Mouse (Mus musculus) myocyte (in vitro differentiated cells): ENCODE measurements at regions not wholly inside any gene's neighbourhood (a gene's known extent, or its start where the extent isn't known, plus 50 kb on each side); places are given as distances from the start of the nearest gene placed in this dataset.

Experiments
- H3K27me3 ChIP-seq: one replicate; pipeline ENCODE4 v1.6.1; 2011; ENCODE audit not compliant: control insufficient read depth, insufficient read depth, insufficient read length
- H3K36me3 ChIP-seq: one replicate; pipeline ENCODE4 v1.6.1; 2011; ENCODE audit not compliant: control insufficient read depth, insufficient read depth
- H3K4me2 ChIP-seq: one replicate; pipeline ENCODE4 v1.6.1; 2011; ENCODE audit warnings: low read depth, control low read depth
- H3K4me3 ChIP-seq: one replicate; pipeline ENCODE4 v1.5.1; 2011; ENCODE audit warnings: mild to moderate bottlenecking, control low read depth, moderate library complexity
- H3K79me2 ChIP-seq: one replicate; pipeline ENCODE4 v1.6.1; 2011; ENCODE audit not compliant: control insufficient read depth, insufficient read depth
- H3ac ChIP-seq: one replicate; pipeline ENCODE4 v1.6.1; 2011; ENCODE audit not compliant: control insufficient read depth, insufficient read length
- CEBPB ChIP-seq: IDR thresholded peaks from 2 replicates; pipeline ENCODE4 v1.6.1; 2011; ENCODE audit warnings: mild to moderate bottlenecking, moderate library complexity; ENCODE audit not compliant: poor library complexity, insufficient read depth, severe bottlenecking
- E2F4 ChIP-seq: IDR thresholded peaks from one replicate; pipeline ENCODE4 v1.6.1; 2011; ENCODE audit warnings: mild to moderate bottlenecking, control low read depth, moderate library complexity; ENCODE audit not compliant: insufficient read depth
- MAX ChIP-seq: IDR thresholded peaks from one replicate; pipeline ENCODE4 v1.6.1; 2011; ENCODE audit warnings: low read depth, mild to moderate bottlenecking, control low read depth
- MYOD1 ChIP-seq, 3 experiments: IDR thresholded peaks; one replicate each; pipeline ENCODE4 v1.6.1; 2011; ENCODE audit warnings: control low read depth in 2 of 3, low read depth in 2 of 3, mild to moderate bottlenecking in 2 of 3, moderate library complexity in 1 of 3; ENCODE audit not compliant: insufficient read length in 2 of 3, control insufficient read depth in 1 of 3
- MYOG ChIP-seq, 3 experiments: IDR thresholded peaks; one replicate each; pipeline ENCODE4 v1.6.1; 2011; ENCODE audit warnings: control low read depth in 2 of 3, low read depth in 2 of 3, mild to moderate bottlenecking in 2 of 3; ENCODE audit not compliant: insufficient read length in 2 of 3, control insufficient read depth in 1 of 3, insufficient read depth in 1 of 3
- POLR2A ChIP-seq: IDR thresholded peaks from one replicate; pipeline ENCODE4 v1.6.1; 2011; ENCODE audit warnings: low read depth, mild to moderate bottlenecking, control low read depth, moderate library complexity; ENCODE audit not compliant: insufficient read length
- POLR2AphosphoS2 ChIP-seq: IDR thresholded peaks from one replicate; pipeline ENCODE4 v1.6.1; 2011; ENCODE audit warnings: low read depth, control low read depth; ENCODE audit not compliant: insufficient read length
- REST ChIP-seq: IDR thresholded peaks from one replicate; pipeline ENCODE4 v1.6.1; 2011; ENCODE audit warnings: mild to moderate bottlenecking, control low read depth, moderate library complexity; ENCODE audit not compliant: insufficient read depth, insufficient read length
- SRF ChIP-seq: IDR thresholded peaks from one replicate; pipeline ENCODE4 v1.6.1; 2011; ENCODE audit warnings: low read depth; ENCODE audit not compliant: control insufficient read depth, insufficient read length
- TCF12 ChIP-seq: IDR thresholded peaks from one replicate; pipeline ENCODE4 v1.6.1; 2011; ENCODE audit warnings: mild to moderate bottlenecking, control low read depth; ENCODE audit not compliant: poor library complexity, insufficient read depth, severe bottlenecking
- TCF3 ChIP-seq: IDR thresholded peaks from one replicate; pipeline ENCODE4 v1.6.1; 2011; ENCODE audit warnings: low read depth, control low read depth; ENCODE audit not compliant: insufficient read length
- USF1 ChIP-seq: IDR thresholded peaks from one replicate; pipeline ENCODE4 v1.6.1; 2011; ENCODE audit warnings: low read depth, mild to moderate bottlenecking, control low read depth, moderate library complexity

DNA sequence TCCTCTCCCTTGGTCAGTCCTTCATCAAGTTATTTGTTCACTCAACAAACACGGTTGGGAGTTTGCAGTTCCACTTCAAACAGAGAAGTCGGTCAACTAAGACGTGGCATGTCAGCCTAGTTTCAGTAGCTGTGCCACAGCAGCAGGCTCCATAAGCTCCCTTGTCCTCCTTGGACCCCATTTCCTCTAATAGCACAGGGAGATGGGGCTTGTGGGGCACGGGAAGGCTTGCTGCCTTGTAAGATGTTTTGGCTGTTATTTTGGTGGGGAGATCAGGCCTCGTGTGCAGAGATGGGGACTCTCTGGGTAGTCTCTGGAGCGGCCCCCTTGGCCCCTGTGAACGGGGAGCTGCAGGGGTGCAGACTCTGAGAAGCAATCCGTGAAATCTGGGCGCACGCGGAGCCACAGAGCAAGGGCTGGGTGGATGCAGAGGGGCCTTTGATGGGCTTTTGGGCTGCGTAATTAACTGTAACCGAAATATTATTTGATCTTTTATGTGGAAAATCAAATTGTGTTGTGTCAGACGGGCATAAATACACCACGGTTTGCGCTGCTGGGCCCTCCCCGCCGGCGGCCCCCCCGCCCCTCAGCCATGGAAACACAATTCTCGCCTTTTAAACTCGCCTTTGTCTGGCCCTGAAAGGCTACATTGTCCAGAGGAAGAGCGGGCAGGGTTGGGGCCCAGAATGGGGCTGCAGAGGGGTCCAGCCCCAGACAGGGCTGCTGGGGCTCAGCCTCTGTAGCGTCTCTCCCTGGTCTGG, 137.6 kb downstream of the Mn1 start:
- TF ChIP-seq MAX: no peak
- TF ChIP-seq TCF12: no peak
- TF ChIP-seq MYOG (IDR thresholded peaks at IDR 0.05; ENCODE audit: control insufficient read depth in 1 of 3, insufficient read depth in 1 of 3, insufficient read length in 2 of 3, low read depth in 2 of 3): no peak
- TF ChIP-seq E2F4: no peak
- TF ChIP-seq CEBPB: no peak
- no peak for TF ChIP-seq POLR2AphosphoS2
- TF ChIP-seq SRF: no peak
- TF ChIP-seq TCF3: no peak
- no peak for TF ChIP-seq MYOD1 (IDR thresholded peaks at IDR 0.05; ENCODE audit: control insufficient read depth in 1 of 3, insufficient read length in 2 of 3, low read depth in 2 of 3)
- no peak for TF ChIP-seq REST
- no peak for TF ChIP-seq USF1
- TF ChIP-seq POLR2A: no peak
- Histone ChIP-seq H3K4me3 (no peak overlapping the region), H3K27me3 (peaks cover 3% of the 10 kb centered on the region), H3K4me2 (no peak overlapping the region), H3ac (no peak overlapping the region), H3K36me3 (no peaks in the 10 kb centered on the region), H3K79me2 (no peaks in the 10 kb centered on the region)

GRCm38 (mm10) chr5:111555312-111555957, 138.3 kb downstream of the Mn1 start:
- no peak overlapping the region for H3K4me3 ChIP-seq
- TF ChIP-seq POLR2AphosphoS2 (no peak), POLR2A (no peak), TCF3 (no peak), MAX (no peak), REST (no peak), USF1 (no peak), MYOG (IDR thresholded peaks at IDR 0.05; ENCODE audit: control insufficient read depth in 1 of 3, insufficient read depth in 1 of 3, insufficient read length in 2 of 3, low read depth in 2 of 3) (no peak), SRF (no peak), CEBPB (no peak), E2F4 (no peak), MYOD1 (IDR thresholded peaks at IDR 0.05; ENCODE audit: control insufficient read depth in 1 of 3, insufficient read length in 2 of 3, low read depth in 2 of 3) (no peak), TCF12 (no peak)
- no peak overlapping the region for H3ac ChIP-seq
- no peak overlapping the region for H3K4me2 ChIP-seq
- no peaks in the 10 kb centered on the region for H3K79me2 ChIP-seq
- no peaks in the 10 kb centered on the region for H3K36me3 ChIP-seq
- no peaks in the 10 kb centered on the region for H3K27me3 ChIP-seq

GRCm38 (mm10) chr5:111555981-111556380, 138.8 kb downstream of the Mn1 start:
- H3K4me2 ChIP-seq: no peak overlapping the region

DNA sequence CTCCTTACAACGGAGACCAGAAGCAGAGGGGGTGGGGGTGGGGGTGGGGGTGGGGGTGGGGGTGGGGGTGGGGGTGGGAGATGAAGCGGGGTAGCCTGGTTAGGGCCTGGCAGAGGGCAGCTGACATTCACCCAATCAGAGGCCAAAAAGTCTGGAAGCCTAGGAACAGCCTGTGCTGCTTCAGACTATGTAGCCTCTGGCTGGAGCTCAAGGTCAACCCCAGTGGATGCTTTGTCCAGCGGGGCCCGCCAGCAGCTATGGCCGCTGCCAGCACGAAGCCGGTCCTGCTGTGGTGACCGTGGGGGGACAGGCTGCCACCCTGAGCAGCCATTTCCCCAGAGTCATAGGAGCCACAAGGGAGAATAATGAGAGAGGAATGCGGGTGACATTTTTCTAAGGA, 143.3 kb downstream of the Mn1 start:
- H3K4me3 ChIP-seq: no peak overlapping the region
- no peak for TF ChIP-seq MYOG (IDR thresholded peaks at IDR 0.05; ENCODE audit: control insufficient read depth in 1 of 3, insufficient read depth in 1 of 3, insufficient read length in 2 of 3, low read depth in 2 of 3)
- TF ChIP-seq MAX: no peak
- TF ChIP-seq SRF: no peak
- no peak for TF ChIP-seq TCF3
- no peak for TF ChIP-seq E2F4
- no peak for TF ChIP-seq TCF12
- TF ChIP-seq MYOD1 (IDR thresholded peaks at IDR 0.05; ENCODE audit: control insufficient read depth in 1 of 3, insufficient read length in 2 of 3, low read depth in 2 of 3): no peak
- TF ChIP-seq POLR2AphosphoS2: no peak
- TF ChIP-seq REST: no peak
- no peak for TF ChIP-seq POLR2A
- TF ChIP-seq USF1: no peak
- TF ChIP-seq CEBPB: no peak

More at GRCm38 (mm10) chr5:111555981-111556380, 138.8 kb downstream of the Mn1 start:
- H3K36me3 ChIP-seq: no peaks in the 10 kb centered on the region
- no peak overlapping the region for H3K4me3 ChIP-seq
- TF ChIP-seq TCF3 (no peak), MYOG (IDR thresholded peaks at IDR 0.05; ENCODE audit: control insufficient read depth in 1 of 3, insufficient read depth in 1 of 3, insufficient read length in 2 of 3, low read depth in 2 of 3) (no peak), SRF (no peak), TCF12 (no peak), USF1 (no peak), E2F4 (no peak), REST (no peak), MAX (no peak), POLR2A (no peak), CEBPB (no peak), MYOD1 (IDR thresholded peaks at IDR 0.05; ENCODE audit: control insufficient read depth in 1 of 3, insufficient read length in 2 of 3, low read depth in 2 of 3) (no peak), POLR2AphosphoS2 (no peak)
- H3ac ChIP-seq: no peak overlapping the region
- no peaks in the 10 kb centered on the region for H3K27me3 ChIP-seq
- no peaks in the 10 kb centered on the region for H3K79me2 ChIP-seq

More for the DNA sequence above, 143.3 kb downstream of the Mn1 start:
- no peak overlapping the region for H3ac ChIP-seq
- H3K4me2 ChIP-seq: no peak overlapping the region
- H3K36me3 ChIP-seq: no peaks in the 10 kb centered on the region
- H3K27me3 ChIP-seq: no peaks in the 10 kb centered on the region
- H3K79me2 ChIP-seq: no peaks in the 10 kb centered on the region
